Mouse (Mus musculus): ENCODE results near the gene Gdf10. TPM values are rescaled to one million over a fixed set of nuclear protein-coding genes. Genes with fewer than 3 reads are reported as not detected.

Gdf10 gene
- 1.9 and 2.5 TPM in 2 replicates for polyA plus RNA-seq (2015; fragmentation: Nextera tagmentation; extraction: Ambion mirVana)

- DNase-seq (ENCODE audit: low spot score) = no peak
Measured at GRCm38 (mm10) chr14:33923168-33924070, at the start of gene Gdf10. Gene Gdf10 (plus strand): TSS chr14:33923587.

GRCm38 (mm10) chr14:33878826-33879225, 44.6 kb upstream of the Gdf10 start:
- DNase-seq (ENCODE audit: low spot score) = no peak

- DNase-seq (ENCODE audit: low spot score) = no peak
Measured at GRCm38 (mm10) chr14:33880236-33880635, 43.2 kb upstream of the Gdf10 start.

GRCm38 (mm10) chr14:33881471-33881870, 41.9 kb upstream of the Gdf10 start:
- DNase-seq (ENCODE audit: low spot score) = no peak

DNA sequence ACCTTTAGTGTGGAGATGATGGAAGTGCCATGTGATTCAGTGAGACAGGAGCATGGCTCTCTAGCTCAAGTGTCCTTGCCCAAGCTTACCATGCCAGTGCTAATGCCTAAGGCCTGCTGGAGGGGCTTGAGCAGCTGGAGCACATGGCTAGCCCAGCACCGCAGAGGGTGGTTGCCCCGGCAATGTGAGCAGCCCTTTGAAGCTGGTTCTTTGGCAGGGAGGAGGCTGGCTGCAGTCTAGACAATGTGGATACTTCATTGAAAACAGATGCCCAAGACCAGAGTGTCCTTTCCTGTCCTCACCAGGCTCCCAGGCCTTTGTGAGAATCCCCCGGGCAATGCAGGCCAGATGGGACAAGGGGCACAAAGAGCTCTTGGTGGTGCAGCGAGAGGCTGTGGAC, 40.3 kb upstream of the Gdf10 start:
- DNase-seq (ENCODE audit: low spot score) = no peak

- no peak for DNase-seq (ENCODE audit: low spot score)
Measured at GRCm38 (mm10) chr14:33885466-33885865, 37.9 kb upstream of the Gdf10 start.

GRCm38 (mm10) chr14:33888387-33889035, 34.9 kb upstream of the Gdf10 start:
- DNase-seq (ENCODE audit: low spot score) = no peak

DNA sequence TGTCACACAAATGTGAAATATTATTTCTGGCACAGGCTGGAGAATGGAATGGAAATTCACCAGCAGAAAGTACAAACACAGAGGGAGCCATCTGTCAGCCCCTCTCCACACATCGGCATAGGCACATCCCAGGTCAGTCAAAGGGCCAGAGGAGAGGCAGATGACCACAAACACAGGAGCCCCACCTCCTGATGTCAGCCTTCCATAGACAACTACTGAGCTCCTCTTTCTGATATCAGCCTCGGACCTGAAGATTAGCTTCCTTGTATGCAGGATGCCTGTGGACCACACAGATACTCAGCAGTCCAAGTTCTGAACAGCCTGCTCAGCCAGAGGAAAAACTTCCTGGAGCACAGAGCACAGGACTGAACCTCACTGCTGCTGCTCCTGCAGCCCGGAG, 33.4 kb upstream of the Gdf10 start:
- DNase-seq (ENCODE audit: low spot score) = no peak

- DNase-seq (ENCODE audit: low spot score) = no peak
Measured at GRCm38 (mm10) chr14:33891507-33891906, 31.9 kb upstream of the Gdf10 start.

DNA sequence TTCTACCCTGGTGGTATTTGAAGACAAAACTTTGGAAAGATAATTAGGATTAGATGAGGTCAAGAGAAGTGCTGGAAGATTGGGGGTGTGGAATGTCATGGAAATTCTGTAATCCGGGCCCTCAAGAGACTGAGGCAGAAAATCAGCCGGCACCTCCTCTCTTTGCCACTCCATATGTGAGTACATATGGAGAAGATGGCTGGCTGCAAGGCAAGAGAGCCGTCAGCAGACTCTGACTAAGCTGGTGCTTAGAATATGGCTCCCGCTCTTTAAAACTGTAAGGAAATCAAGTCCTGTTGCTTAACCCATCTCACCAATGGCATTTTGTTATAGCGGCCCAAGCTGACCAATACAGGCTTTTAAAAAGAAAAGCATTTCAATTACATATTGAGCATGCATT, 27.6 kb upstream of the Gdf10 start:
- DNase-seq (ENCODE audit: low spot score) = no peak

DNA sequence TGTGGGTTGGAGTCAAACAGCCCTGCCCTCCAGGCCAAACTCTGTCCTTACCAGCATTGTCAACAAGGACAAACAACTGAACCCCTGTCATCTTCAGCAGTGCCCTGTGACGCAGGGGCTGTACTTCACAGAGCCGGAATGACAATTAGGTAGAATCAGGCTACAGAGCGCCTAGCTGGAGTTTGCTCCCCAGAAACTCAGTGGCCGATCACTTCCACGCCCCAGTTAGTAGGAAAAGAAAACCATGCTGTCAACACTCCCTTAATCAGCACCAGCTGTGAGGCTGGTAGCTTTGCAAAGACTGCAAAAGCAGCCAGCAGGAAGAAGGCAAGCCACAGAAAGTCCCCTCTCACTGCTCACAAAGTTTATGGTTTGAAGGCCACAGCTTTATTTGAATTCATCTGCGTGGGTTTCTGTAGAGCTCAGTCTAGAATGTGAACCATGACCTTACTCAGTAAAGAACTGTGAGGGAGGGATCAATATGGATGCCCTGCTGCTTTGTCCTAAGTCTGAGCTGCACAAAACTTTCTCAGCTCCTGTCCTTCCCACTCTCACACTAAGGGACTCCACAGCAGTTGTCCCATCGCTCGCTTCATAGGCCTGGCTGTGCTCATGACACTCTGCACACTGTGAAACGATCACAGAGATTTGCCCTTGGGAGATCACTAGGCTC, 26.6 kb upstream of the Gdf10 start:
- DNase-seq (ENCODE audit: low spot score) = no peak

DNA sequence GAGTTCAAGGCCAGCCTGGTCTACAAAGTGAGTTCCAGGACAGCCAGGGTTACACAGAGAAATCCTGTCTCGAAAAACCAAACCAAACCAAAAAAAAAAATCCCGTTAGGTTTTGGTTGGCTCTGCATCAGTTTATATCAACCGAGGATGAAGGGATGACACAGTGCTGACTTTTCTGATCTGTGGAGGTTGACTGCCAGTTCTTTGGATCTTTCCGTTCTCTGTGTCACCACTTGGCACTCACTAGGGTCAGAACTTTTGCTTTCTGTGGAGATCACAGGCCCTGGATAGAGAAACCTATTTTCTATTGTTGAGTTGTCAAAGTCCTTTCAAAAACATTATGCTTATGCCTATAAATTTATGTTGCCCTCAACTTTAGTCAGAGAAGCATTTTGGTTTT, 20.6 kb upstream of the Gdf10 start:
- DNase-seq (ENCODE audit: low spot score) = no peak

GRCm38 (mm10) chr14:33903199-33903598, 20.2 kb upstream of the Gdf10 start:
- DNase-seq (ENCODE audit: low spot score) = no peak

DNA sequence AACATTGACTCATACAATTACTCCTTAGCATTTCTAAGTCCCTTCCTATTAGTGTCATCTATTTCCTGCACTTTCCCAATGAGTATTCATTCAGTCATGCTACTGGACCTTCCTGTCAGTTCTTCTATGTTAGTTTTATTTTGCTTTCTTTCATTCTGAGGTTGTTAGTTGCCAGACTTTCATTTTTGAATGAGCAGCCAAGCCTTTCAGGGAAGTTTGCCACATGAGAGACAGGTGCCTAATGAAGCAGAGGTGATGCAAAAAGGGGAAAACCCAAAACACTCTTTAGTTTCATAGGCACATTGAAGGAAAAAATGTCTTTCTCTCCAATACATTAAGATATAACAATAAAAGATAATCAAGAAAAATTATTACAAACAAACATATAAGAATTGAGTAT, 18.5 kb upstream of the Gdf10 start:
- DNase-seq (ENCODE audit: low spot score) = no peak

GRCm38 (mm10) chr14:33913727-33914126, 9.7 kb upstream of the Gdf10 start:
- DNase-seq (ENCODE audit: low spot score) = no peak

GRCm38 (mm10) chr14:33914206-33914605, 9.2 kb upstream of the Gdf10 start:
- DNase-seq (ENCODE audit: low spot score) = no peak

GRCm38 (mm10) chr14:33920727-33921559, 2.4 kb upstream of the Gdf10 start:
- DNase-seq (ENCODE audit: low spot score) = no peak

- no peak for DNase-seq (ENCODE audit: low spot score)
Measured at GRCm38 (mm10) chr14:33922771-33923167, 618 bp upstream of the Gdf10 start.

GRCm38 (mm10) chr14:33931853-33932252, 8.5 kb downstream of the Gdf10 start:
- DNase-seq (ENCODE audit: low spot score) = no peak

GRCm38 (mm10) chr14:33932935-33933703, 9.7 kb downstream of the Gdf10 start:
- DNase-seq (ENCODE audit: low spot score) = no peak

Data from thymus, postnatal 0 days (tissue).